Mouse (Mus musculus): Measurements from ENCODE around the gene Kcnab3. TPM values are rescaled to one million over a fixed set of nuclear protein-coding genes. Genes with fewer than 3 reads are reported as not detected.
A peak's percentile ranks its signal among the peaks of the same experiment; 100 is the strongest.
"Not testable (repeated sequence)": the region's sequence is repeated elsewhere in the genome, so short reads cannot be mapped to it uniquely, and the experiment has no call there.

Gene Kcnab3
- 10 to 100 TPM; 21.0 to 25.8 TPM for total RNA-seq (2021)
- long read RNA-seq, transcript Kcnab3-201 (14 exons, 2,538 nt): major isoform, 25 of 35 reads
- long read RNA-seq, partial matches to known transcripts: 1 of 35 reads
- long read RNA-seq, other reads (novel, unspliced or antisense): 9 of 35 reads

DNA sequence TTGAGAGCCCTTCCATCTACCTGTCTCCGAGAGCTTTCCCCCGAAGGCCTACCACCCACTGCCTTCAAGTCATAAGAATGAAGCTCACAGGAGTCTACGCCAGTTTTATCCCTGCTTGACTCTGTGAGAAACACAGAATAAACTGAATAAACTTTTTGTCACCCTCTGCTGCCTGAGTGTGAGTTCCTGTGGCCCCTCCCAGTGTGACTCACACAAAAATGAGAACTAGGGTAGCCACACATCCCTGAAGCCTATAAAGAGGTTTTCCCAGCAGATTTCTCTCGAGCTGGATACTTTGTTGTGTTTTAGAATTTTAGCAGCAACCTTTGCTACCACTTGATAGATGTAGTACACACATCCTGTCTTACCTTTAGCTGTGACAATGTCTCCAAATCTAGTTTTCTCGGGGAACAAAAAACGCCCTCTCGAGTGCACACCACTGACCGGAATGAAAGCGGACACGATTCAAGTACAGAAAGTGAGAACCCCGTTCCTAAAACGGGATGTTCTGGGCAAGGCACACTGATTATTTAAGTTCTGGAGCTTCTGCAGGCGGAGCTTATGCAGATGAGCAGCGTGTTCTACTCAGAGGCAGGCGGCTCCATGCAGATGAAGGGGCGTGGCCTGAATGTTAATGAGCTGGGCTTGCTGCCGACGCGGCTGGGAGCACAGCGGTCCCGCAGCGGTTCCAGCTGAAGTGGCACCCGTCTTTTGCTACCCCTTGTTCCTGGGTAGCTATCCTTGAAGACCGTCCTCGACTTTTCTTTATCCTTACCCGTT, at the start of gene Kcnab3:
Gene Kcnab3 (plus strand): TSS at position 631 of the 780 bp plus-strand sequence.
- DNase-seq (ENCODE audit: low spot score in 2 of 2): peak; percentile 63 to 87

DNA sequence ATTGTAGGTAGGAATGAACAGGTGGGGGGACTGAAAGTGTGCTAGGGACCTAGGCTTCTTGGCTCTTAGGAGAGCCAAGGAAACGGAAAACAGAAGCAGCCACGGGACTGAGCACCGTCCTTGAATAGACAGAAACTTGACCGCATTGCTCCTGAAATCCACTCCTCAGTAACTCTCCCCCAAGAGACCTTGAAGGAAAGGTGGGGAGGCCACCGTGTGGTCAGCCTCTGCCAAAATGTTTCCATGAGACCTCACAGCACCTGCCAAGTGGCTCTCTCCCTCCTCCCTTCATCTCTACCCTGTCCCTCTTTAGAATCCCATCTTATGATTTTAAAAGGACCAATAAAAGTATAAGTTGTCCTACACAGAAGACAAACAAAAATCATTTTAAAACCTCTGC, 48.8 kb upstream of the Kcnab3 start:
- no peak for DNase-seq (ENCODE audit: low spot score in 2 of 2)

GRCm38 (mm10) chr11:69291111-69291510, 34.9 kb upstream of the Kcnab3 start:
- no peak for DNase-seq (ENCODE audit: low spot score in 2 of 2)

DNA sequence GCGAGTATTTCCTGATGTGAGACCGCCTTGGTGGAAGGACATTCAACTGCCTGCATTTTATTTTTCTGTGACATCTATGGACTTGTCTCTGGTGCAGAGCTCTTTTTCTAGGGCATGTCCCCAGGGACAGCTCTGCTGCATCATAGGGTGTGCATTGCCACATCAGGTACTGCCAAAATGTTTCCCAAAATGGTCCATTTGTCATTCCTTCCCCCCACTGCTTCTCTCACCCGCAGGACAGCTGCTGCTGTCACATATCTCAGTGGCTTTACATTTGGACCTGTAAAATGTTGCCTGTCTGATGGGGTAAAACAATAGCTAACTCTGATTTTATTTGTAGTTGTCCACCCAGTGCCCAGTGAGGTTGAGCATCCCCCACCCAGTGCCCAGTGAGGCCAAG, 30.8 kb upstream of the Kcnab3 start:
- DNase-seq (ENCODE audit: low spot score in 2 of 2): no peak

DNA sequence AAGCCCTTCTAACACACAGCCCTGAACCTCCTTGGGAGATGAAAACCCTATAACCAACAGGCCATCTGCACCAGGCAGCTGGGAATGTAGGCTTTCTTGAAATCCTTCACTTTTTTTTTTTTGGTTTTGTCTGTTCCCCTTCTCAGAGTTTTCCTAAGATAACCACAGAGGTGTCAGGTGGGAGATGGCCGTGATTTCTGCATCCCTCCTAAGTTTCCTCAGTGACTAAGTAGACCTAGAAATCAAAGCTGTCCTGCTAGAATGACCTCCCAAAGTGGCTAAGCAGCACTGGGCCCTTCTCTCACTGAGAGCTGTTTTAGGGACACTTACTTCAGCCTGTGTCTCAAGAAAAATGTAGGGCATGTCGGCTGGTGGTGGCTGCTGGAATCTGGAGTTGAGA, 28.3 kb upstream of the Kcnab3 start:
- DNase-seq (ENCODE audit: low spot score in 2 of 2): no peak

GRCm38 (mm10) chr11:69298231-69298630, 27.8 kb upstream of the Kcnab3 start:
- DNase-seq (ENCODE audit: low spot score in 2 of 2): no peak

DNA sequence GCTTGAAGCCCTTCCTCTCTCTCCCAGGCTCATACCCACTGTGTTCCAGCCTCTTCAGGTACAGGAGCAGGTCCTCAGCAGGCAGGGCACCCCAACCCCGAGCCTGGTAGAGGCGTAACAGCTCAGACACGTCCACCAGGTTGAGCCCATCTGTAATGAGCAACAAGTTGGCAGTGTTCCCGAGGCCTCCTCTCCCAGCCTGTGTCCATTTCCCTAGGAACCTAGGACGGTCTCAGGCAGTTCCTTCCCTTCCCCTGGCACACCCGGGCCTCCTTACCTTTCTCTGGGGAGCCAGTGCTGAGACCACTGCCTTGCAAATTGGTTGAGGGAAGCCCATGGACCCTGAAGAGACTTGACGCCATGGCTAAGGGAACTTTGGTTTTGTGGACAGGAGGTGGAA, 23.2 kb upstream of the Kcnab3 start:
- DNase-seq (ENCODE audit: low spot score in 2 of 2): no peak

- DNase-seq (ENCODE audit: low spot score in 2 of 2): no peak
Measured at GRCm38 (mm10) chr11:69305291-69305690, 20.8 kb upstream of the Kcnab3 start.

DNA sequence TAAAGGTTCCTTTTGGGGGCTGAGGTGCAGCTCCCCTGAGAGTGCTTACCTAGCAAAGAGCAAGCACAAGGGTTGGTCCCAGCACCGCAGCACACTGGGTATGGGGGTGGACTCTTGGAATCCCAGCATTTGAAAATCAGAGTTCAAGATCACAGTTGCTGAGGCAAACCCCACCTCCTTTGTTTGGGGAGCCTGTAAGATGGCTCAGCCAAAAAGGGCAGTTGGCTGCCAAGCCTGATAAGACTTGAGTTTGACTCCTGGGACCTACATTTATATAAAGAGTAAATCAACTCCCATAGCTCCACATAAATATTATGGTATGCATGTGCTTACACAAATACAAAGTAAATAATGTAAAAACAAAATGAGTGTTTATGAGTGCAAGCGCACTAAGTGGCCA, 20.0 kb upstream of the Kcnab3 start:
- no peak for DNase-seq (ENCODE audit: low spot score in 2 of 2)

GRCm38 (mm10) chr11:69311266-69311665, 14.8 kb upstream of the Kcnab3 start:
- no peak for DNase-seq (ENCODE audit: low spot score in 2 of 2)

DNA sequence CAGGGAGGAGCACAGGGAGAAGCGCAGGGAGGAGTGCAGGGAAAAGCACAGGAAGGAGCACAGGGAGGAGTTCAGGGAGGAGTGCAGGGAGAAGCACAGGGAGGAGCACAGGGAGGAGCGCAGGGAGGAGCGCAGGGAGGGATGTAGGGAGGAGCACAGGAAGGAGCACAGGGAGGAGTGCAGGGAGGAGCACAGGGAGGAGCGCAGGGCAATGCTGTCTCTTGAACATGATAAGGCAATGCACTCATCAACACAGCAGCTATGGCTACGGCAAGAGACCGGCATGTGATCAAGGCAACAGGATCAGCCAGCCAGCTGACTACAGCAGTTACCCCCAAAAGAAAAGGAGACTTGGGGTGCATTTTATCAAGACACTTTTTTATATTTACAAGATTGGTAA, 9.7 kb upstream of the Kcnab3 start:
- DNase-seq (ENCODE audit: low spot score in 2 of 2): no peak

DNA sequence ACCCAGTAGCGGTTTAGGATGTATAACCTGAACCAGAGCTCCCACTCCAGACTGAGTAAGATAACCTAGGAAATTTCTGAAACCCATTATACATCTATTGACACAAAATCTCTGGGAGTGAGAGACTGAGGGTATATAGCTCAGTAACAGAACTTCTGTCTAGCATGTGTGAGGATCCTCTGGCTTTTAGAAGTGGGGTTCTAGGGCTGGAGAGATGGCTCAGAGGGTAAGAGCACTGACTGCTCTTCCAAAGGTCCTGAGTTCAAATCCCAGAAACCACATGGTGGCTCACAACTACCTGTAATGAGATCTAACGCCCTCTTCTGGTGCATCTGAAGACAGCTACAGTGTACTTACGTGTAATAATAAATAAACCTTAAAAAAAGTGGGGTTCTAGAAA, 8.1 kb upstream of the Kcnab3 start:
- DNase-seq (ENCODE audit: low spot score in 2 of 2): not testable (repeated sequence)

- DNase-seq (ENCODE audit: low spot score in 2 of 2): no peak
Measured at GRCm38 (mm10) chr11:69321580-69321979, 4.5 kb upstream of the Kcnab3 start.

GRCm38 (mm10) chr11:69322010-69322409, 4.0 kb upstream of the Kcnab3 start:
- DNase-seq (ENCODE audit: low spot score in 2 of 2): no peak

- no peak for DNase-seq (ENCODE audit: low spot score in 2 of 2)
Measured at GRCm38 (mm10) chr11:69322693-69323471, 3.2 kb upstream of the Kcnab3 start.

DNA sequence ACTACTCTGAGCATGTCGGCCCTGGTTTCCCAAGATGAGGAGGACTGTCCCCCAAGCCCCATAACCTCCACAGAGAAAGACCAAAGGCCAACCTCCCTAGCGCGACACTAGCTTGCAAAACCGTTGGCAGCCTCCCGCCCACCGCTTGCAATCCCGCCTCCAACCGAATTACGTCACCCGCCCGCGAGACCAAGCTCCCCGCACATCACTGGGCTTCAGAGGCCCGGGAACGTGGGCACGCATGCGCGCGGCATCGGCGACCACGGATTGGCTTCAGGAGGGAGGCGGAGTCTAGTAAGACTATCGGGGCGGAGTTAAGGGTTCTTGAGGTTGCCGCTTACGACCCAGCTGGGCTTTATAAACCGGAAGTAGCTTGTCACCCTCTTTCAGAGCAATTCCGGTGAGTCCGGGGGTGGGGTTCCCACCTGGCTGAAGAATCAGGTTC, 2.4 kb upstream of the Kcnab3 start, which contains the start of the genes Cntrob and Trappc1:
Gene Cntrob (minus strand): TSS at position 109 of the 445 bp plus-strand sequence.
Gene Trappc1 (plus strand): TSS at position 314 of the 445 bp plus-strand sequence.
- peak; percentile 98 to 99 for DNase-seq (ENCODE audit: low spot score in 2 of 2)

DNA sequence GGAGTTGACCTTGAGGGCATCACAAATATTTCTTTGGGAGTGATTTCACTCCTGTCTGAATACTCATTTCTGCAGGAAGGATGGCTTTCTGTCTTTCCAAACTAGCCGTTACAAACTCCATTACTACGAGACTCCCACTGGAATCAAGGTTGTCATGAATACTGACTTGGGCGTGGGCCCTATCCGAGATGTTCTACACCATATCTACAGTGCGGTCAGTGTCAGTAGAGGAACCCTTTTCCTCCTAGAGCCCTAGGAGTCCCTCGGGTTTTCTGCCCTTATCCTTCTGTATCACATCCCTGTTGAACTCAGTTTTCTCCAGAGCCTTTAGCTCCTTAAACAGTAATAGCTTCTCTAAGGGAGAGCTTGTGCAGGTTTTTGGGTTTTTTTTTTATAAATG, 1.3 kb upstream of the Kcnab3 start:
- DNase-seq (ENCODE audit: low spot score in 2 of 2): no peak

DNA sequence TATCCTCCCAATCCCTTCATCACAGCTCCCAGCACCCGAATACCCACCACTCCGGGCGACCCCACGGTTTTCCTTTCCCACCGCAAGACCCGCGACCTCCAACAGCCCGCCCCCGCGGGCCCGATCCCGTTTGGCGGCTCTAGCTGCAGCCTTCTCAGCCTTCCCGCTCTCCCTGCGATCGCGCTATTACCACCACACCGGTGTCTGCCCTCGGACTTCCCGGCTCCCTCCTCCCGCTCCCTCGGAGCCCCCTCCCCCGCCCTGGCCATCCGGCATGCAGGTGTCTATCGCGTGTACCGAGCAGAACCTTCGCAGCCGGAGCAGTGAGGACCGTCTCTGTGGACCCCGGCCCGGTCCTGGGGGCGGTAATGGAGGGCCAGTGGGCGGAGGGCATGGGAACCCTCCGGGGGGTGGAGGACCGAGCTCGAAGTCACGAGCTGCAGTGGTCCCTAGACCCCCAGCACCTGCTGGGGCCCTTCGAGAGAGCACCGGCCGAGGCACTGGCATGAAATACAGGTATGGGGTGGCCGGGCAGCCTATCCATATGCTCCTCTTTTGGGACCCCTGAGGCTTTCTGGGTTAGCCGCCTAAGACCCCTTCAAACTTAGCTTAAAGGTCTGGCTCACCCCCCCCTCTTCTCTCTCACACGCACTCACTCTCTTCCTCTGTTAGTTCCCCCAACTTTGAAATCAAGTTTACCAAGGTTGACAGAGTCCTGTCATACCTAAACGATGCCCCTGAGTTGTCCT, 524 bp downstream of the Kcnab3 start:
- no peak for DNase-seq (ENCODE audit: low spot score in 2 of 2)

- DNase-seq (ENCODE audit: low spot score in 2 of 2): no peak
Measured at GRCm38 (mm10) chr11:69327157-69327442, 1.0 kb downstream of the Kcnab3 start.

DNA sequence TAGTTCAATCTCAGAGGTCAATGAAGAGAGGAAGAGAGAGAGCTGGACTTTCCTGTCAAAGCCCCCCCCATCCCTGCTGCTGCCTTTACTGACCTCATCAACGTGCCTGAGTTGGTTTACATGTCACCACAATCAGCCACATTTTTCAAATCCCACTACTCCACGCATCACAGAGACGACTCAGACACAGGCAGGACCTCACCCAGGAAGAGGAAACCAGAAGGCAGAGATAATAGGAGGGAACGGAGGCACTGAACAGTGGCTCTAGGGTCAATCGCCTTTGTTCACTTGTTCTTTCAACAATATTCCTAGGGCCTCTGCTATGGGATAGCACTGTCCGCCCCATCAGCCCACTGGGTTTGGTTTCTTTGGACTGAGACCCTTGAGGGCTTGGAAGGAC, 1.6 kb downstream of the Kcnab3 start:
- DNase-seq (ENCODE audit: low spot score in 2 of 2): no peak

GRCm38 (mm10) chr11:69328517-69328916, 2.5 kb downstream of the Kcnab3 start:
- no peak for DNase-seq (ENCODE audit: low spot score in 2 of 2)

DNA sequence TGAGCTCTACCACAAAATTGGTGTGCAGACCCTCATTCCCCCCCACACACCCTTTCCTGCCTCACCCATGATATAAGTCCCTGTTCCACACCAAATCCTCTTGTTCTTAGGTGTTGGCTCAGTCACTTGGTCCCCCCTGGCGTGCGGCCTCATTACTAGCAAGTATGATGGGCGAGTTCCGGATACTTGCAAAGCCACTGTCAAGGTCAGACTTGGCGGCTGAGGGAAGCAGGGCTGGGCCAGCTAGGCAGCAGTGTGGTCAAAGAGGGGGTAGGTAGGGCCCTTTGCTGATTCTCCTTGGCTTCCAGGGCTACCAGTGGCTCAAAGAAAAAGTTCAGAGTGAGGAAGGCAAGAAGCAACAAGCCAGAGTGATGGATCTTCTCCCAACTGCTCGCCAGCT, 5.1 kb downstream of the Kcnab3 start:
- DNase-seq (ENCODE audit: low spot score in 2 of 2): no peak
